Mouse (Mus musculus) effector memory CD4-positive, alpha-beta T cell, adult 5 months (primary cell): Measurements from ENCODE around the gene Fignl1. TPM values are rescaled to one million over a fixed set of nuclear protein-coding genes. Genes with fewer than 3 reads are reported as not detected.

ENCODE experiments used
- polyA plus RNA-seq: library from polyadenylated mRNA; unstranded; fragments of 100-300 nt; shearing (Covaris generic); gene quantifications from one replicate; pipeline ENCODE4 v1.2.1, GENCODE M21; 2017

The Fignl1 gene
- 0.91 TPM for polyA plus RNA-seq

GRCm38 (mm10) chr11:11808820-11809403, at the start of gene Fignl1:
Gene Fignl1 (minus strand): TSS chr11:11808962.

Other genes with a start within 250 kb of the Fignl1 start
- gene 4930512M02Rik, start 181.1 kb downstream of the Fignl1 start, polyA plus RNA-seq, result not detected
- 159 TPM for gene Ikzf1, start 124.0 kb downstream of the Fignl1 start, polyA plus RNA-seq
- not detected for gene Ddc, start 89.2 kb upstream of the Fignl1 start, polyA plus RNA-seq
- not detected for gene Grb10, start 229.7 kb upstream of the Fignl1 start, polyA plus RNA-seq